Mouse (Mus musculus): ENCODE results near the gene Sytl2.

Sytl2 gene

DNA sequence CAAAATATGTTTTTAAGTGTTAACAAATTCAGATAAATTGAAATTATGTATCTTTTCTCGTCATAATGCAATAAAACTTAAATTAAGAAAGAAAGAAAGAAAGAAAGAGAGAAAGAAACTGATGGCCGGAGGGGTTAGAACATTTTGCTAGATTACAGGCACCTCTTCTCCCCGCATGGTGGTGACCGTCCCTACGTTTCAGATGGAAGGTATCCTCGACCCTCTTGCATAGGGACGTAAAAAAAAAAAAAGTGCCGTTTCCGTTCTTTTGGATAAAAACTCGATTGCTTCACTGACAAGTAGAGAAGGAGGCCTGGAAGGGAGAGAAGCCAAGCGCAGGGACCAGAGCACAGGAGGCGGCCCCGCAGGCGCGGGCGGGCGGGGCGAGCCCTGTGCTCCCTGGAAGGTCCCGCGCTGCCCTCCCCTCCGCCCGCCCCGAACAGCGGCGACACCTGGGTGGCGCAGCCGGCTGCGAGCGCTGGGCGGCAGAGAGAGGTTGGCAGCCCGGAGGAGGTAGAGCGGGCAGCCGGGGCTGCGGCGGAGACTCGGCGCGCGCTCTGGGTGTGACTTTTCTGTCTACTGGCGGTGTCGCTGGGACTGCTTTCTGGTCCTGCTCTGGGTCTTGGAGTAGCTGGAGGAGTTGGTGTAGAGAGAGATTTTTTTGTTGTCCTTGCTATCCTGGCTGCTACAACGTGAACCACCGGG is at the start of gene Sytl2:
Gene Sytl2, plus strand, starts transcription at position 311 of the 705 bp plus-strand sequence.
- DNase-seq, result peak; percentile 77

- DNase-seq, result peak; percentile 17
Measured at GRCm38 (mm10) chr7:90252946-90253345, 49.1 kb upstream of the Sytl2 start.

- DNase-seq, result no peak
Measured at GRCm38 (mm10) chr7:90258701-90259100, 43.4 kb upstream of the Sytl2 start.

- no peak for DNase-seq
Measured at GRCm38 (mm10) chr7:90259899-90260298, 42.2 kb upstream of the Sytl2 start.

- DNase-seq, result no peak
Measured at GRCm38 (mm10) chr7:90261902-90262599, 40.0 kb upstream of the Sytl2 start.

GRCm38 (mm10) chr7:90265289-90265970 is 36.6 kb upstream of the Sytl2 start, which contains the start of gene Ccdc83:
Gene Ccdc83 (minus strand): TSS chr7:90265777.
- peak; percentile 83 for DNase-seq

- DNase-seq, result no peak
Measured at GRCm38 (mm10) chr7:90270141-90270540, 31.9 kb upstream of the Sytl2 start.

DNA sequence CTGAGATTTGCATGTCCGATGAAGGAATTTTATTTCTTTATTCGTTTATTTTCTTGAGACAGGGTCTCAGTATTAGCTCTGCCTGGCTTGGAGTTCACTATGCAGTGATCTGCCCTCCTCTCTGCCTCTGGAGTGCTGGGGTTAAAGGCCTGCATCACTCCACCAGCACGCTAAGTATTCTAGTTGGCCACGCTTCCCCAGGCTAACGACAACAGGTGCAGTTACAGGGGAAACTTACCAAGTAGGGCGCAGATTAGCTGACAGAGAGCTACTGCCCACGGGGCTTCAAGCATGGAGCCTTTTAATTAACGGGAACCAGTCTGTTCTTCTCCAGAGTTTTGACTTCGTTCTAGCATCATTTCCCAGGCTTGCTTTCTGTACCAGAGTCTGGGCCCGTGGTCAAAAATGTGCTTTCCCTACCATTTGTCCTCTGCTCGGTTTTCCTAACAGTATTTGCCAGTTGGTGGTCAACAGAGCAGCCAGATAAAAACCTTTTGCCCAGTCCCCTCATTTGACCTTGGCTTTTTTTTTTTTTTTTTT is 27.4 kb upstream of the Sytl2 start:
- no peak for DNase-seq

GRCm38 (mm10) chr7:90277246-90277645 is 24.8 kb upstream of the Sytl2 start:
- DNase-seq, result peak; percentile 13

DNA sequence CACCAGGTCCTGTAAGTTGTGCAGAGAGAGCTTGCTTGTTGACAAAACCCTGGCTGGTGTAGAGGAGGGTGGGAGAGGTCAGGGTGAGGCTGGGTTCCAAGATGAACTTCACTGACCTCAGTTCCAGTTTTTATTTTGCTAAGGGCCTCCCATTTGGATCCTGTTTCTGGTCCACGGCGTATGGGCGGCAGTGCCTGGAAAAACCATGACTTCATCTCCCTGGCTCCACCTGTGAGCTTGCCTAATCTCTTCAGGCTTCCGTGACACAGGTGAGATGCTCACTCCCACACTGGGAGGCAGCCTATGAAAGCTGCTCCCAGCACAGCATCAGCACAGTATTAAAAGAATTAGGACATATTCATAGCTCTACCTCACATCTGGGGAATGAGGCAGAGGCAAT is 24.3 kb upstream of the Sytl2 start:
- DNase-seq, result peak; percentile 9

DNA sequence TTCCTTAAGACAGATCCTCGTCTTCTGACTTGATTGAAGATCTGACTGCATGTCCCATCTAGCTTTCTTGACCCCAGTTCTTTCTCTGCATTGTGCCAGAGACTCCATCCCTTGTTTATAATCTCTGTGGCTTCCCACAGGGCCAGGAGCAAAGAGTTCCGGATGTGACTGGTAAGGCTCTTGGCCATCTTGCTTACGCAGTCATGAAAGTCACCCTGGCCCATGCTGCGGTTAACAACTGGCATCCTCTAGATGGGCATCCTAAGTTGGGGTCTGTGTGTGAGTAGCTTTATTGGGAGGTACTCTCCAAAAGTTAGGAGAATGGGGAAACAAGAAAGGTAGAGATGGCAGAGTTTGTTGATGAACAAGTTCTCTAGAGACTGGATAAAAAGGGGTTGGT is 22.9 kb upstream of the Sytl2 start:
- DNase-seq, result no peak

DNA sequence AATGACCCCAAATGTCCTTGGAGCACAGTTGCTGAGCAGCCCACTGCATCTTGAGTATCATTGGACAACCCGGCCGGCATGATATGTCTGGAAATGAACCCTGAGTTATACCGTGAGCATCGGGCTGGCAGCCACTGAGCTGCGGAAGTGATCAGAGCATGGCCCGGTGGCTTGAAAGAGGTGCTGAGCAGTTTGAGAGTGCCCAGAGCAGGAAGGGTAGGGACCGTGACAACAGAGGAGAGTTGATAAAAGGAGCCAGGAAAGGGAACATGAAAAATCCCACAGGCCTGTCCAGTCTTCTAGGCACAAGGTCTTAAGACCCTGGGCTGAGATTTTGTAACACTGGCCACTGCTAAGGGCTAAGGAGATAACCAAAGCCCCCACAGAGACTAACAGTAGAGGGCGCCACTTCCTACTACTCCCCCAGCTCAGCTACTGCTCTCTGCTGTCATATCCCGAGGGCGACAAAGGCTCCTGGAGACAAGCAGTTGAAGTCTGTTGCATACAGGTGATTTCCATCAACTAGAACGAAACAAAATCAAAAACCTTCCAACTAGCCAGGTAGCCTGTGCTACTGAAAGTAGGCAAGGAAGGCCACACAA is 21.7 kb upstream of the Sytl2 start:
- DNase-seq, result peak; percentile 45

DNA sequence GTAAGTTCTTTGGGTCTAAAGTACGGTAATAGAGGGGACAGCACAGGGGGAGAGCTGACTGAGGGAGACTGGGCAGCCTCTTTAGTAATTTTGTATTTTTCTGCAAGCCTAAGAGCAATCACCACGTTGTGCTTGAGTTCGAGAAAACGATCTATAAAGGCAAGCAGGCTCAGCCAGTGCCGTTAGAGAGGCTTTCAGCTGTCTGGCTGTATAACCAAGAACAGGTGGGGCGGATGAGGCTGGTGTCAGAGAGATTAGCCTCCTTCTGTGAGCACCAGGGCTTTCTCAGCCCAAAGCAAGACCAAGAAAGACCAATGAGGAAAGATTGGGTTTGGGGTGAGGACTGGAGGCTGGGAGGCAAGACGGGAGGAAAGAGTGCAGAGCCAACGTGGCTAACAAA is 21.2 kb upstream of the Sytl2 start:
- no peak for DNase-seq

GRCm38 (mm10) chr7:90281759-90282546 is 20.1 kb upstream of the Sytl2 start:
- DNase-seq, result no peak

GRCm38 (mm10) chr7:90282786-90283185 is 19.3 kb upstream of the Sytl2 start:
- no peak for DNase-seq

GRCm38 (mm10) chr7:90284793-90285192 is 17.3 kb upstream of the Sytl2 start:
- DNase-seq, result no peak

- no peak for DNase-seq
Measured at GRCm38 (mm10) chr7:90291885-90292284, 10.2 kb upstream of the Sytl2 start.

DNA sequence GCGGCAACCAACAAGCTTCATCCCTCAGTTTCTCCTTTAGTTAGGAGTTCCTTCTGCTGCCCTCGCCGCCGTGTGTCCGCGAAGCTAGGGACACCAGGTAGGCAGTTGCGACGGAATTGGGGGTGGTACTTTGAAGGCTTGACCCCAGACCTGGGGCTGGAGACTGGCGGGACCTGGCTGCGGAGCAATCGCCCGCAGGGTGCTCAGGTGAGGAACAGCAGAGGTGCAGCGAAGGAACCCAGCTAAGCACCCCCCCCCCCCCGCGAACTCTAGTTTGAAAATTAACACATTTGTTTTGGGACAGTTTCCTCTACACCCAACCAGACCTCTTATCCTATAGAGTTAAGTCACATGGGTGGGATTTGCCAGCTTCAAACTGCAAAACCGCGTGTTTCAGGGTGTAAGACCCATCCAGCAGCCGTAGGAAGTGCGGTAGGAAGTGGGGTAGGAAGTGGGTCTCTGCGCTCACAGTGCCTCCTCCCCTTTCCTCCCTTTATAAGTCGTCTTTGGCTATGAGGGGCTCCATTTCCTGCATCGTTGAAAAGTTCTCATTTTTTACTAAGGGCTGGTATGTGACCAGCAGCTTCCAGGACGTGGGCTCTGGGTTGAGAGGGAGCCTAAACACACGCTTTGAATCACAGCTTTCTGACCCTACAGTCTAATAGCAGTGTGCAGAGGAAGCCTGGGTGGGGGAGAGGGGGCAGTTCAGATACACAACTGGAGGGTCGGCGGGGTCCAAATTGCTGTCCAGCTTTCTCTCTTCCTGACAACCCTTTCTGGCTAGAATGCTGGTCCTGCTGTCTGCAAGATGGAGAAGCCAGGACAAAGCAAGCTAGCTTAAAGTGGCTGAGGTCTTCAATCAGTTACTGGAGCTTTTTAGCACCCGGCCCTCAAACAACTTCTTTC is 848 bp downstream of the Sytl2 start:
- DNase-seq, result peak; percentile 11

DNA sequence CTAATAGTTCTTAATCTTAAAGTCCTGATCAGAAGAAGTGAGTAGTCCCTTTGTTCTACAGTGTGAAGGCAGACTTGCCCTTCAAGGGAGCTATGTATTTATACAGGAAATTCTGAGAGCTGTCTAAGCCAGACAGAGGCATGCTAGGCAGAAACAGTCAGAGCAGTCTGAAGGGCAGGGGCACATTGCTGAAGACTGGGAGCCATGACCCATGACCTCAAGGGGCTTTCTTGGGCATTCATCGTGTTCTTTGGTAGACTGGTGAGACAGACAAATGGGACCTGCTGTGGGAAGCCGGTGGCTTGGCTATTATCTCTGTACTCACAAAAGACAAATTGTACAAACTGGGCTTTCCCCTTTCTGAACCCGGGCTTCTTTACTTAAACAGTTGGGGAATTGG is 4.0 kb downstream of the Sytl2 start:
- no peak for DNase-seq

- peak; percentile 24 for DNase-seq
Measured at GRCm38 (mm10) chr7:90306968-90307367, 4.9 kb downstream of the Sytl2 start.

DNA sequence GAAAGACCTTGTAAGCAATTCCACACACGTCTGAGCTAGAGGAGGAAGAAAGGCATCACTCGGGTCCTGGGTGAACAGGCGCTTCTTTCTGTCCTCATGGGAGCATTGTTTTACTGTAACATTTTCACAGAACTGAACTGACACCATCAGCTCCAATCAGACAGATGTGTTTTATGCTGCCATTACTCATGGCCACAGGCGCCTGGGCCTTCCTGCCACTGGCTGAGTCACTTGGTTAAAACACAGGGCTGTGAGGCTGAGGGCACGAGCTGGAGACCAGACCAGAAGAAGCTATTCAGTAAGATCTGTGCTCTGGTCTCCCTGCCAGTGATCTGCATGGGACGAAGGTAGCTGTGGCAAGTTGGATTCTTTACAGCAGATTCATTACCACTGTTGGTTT is 6.0 kb downstream of the Sytl2 start:
- DNase-seq, result no peak

Data from kidney, adult 18-20 months (tissue).